In the genomic region with DNA sequence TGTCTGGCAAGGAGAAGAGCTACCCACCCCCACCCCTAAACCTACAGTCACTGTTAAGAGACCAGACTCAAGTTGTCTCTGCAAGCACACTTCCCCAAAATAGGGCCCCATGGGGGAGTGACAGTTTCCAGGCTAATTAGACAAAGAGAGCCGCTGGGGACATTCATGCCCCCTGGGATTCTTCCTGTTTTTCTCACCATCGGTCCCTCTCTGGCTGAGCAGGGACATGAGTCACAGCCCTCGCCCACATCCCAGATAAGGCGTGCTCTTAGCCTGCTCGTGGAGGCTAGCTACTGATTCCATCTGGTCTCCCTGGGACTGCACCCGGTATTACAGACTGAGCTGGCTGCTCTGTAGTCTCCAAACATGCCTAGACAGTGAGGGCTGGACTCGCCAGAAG, we compare ENCODE assay signal across 8 mouse cellular contexts. TPM values are rescaled to one million over a fixed set of nuclear protein-coding genes. Genes with fewer than 3 reads are reported as not detected.
DNase-seq lines count a peak whose midpoint lies in the region; ATAC-seq lines count a peak whose summit lies in the region.

No protein-coding gene starts in this region.

- H3K4me2 ChIP-seq in kidney, embryonic 14.5 days (replicated peaks; ENCODE audit: low read depth, low read length) = no peak overlapping the region
- no peak overlapping the region for H3K4me2 ChIP-seq in liver, embryonic 11.5 days
- H3K4me2 ChIP-seq in stomach, embryonic 16.5 days (ENCODE audit: low read depth, low read length) = no peak overlapping the region

- ATAC-seq in kidney, embryonic 14.5 days (ENCODE audit: low FRiP score, low TSS enrichment) = no peak; the same call in 1 of the 2 replicates
- peak; percentile 37; the same call in 1 of the 2 replicates for ATAC-seq in liver, embryonic 11.5 days (replicated peaks; ENCODE audit: low FRiP score)
- peak; percentile 38; the same call in 1 of the 2 replicates for ATAC-seq in stomach, embryonic 16.5 days (ENCODE audit: insufficient read depth, low FRiP score)

- 20% methylated on average over 7 of the region's 7 CpGs for WGBS in kidney, embryonic 14.5 days
- WGBS in liver, embryonic 11.5 days = 10% methylated on average over 7 of the region's 7 CpGs
- WGBS in stomach, embryonic 16.5 days = 24% methylated on average over 7 of the region's 7 CpGs

- H3K27me3 ChIP-seq in kidney, embryonic 14.5 days (ENCODE audit: control insufficient read depth, insufficient read depth, low read length) = no peaks in the 10 kb centered on the region
- no peaks in the 10 kb centered on the region for H3K27me3 ChIP-seq in liver, embryonic 11.5 days (replicated peaks; ENCODE audit: control insufficient read depth, insufficient read depth, low read length)
- no peaks in the 10 kb centered on the region for H3K27me3 ChIP-seq in stomach, embryonic 16.5 days (ENCODE audit: control insufficient read depth, insufficient read depth, low read length)

- intact Hi-C loops in gastrocnemius, postnatal 36 days (cut with DNase I) = no loop called here

- no peak overlapping the region for H3K27ac ChIP-seq in kidney, embryonic 14.5 days (ENCODE audit: low read depth, low read length)
- H3K27ac ChIP-seq in liver, embryonic 11.5 days (ENCODE audit: low read depth, low read length) = no peak overlapping the region
- H3K27ac ChIP-seq in stomach, embryonic 16.5 days (ENCODE audit: low read length) = peak overlapping the region; percentile 22; the same call in 1 of the 2 replicates

- H3K4me1 ChIP-seq in kidney, embryonic 14.5 days (ENCODE audit: control insufficient read depth, insufficient read depth, low read length) = 0 out of 2 replicates have a peak, but pooled peaks cover 3% of the 10 kb centered on the region
- 0 out of 2 replicates have a peak, but pooled peaks cover 4% of the 10 kb centered on the region for H3K4me1 ChIP-seq in liver, embryonic 11.5 days (replicated peaks; ENCODE audit: control insufficient read depth, insufficient read depth, low read length)
- H3K4me1 ChIP-seq in stomach, embryonic 16.5 days (ENCODE audit: control insufficient read depth, insufficient read depth, low read length) = no peaks in the 10 kb centered on the region; the same call in 1 of the 2 replicates

- H3K36me3 ChIP-seq in kidney, embryonic 14.5 days (ENCODE audit: control insufficient read depth, insufficient read depth, low read length) = peaks cover 6% of the 10 kb centered on the region; the same call in 1 of the 2 replicates
- peaks cover 4% of the 10 kb centered on the region; the same call in 1 of the 2 replicates for H3K36me3 ChIP-seq in liver, embryonic 11.5 days (ENCODE audit: control insufficient read depth, insufficient read depth, low read length)
- H3K36me3 ChIP-seq in stomach, embryonic 16.5 days (ENCODE audit: control insufficient read depth, insufficient read depth, low read length) = no peaks in the 10 kb centered on the region

- H3K9ac ChIP-seq in kidney, embryonic 14.5 days (ENCODE audit: low read depth, low read length) = peak overlapping the region; percentile 12; the same call in 1 of the 2 replicates
- no peak overlapping the region for H3K9ac ChIP-seq in liver, embryonic 11.5 days (ENCODE audit: low read depth, low read length)
- H3K9ac ChIP-seq in stomach, embryonic 16.5 days (ENCODE audit: low read length) = no peak overlapping the region

- H3K9me3 ChIP-seq in kidney, embryonic 14.5 days (ENCODE audit: control insufficient read depth, low read length) = no peaks in the 10 kb centered on the region
- no peaks in the 10 kb centered on the region for H3K9me3 ChIP-seq in liver, embryonic 11.5 days (ENCODE audit: control insufficient read depth, low read length)
- no peaks in the 10 kb centered on the region for H3K9me3 ChIP-seq in stomach, embryonic 16.5 days (replicated peaks; ENCODE audit: control insufficient read depth, low read length)

- no peak overlapping the region for H3K4me3 ChIP-seq in kidney, embryonic 14.5 days (ENCODE audit: low read length)
- H3K4me3 ChIP-seq in liver, embryonic 11.5 days (ENCODE audit: low read depth, low read length) = no peak overlapping the region
- no peak overlapping the region for H3K4me3 ChIP-seq in stomach, embryonic 16.5 days (replicated peaks; ENCODE audit: low read length)

- DNase-seq in kidney, postnatal 36 days = no peak
- peak; percentile 77 for DNase-seq in MN1 (ENCODE audit: low spot score)
- DNase-seq in heart, adult 9 months (ENCODE audit: low spot score in 2 of 2) = peak; percentile 71 to 77
- no peak for DNase-seq in liver, embryonic 11.5 days (ENCODE audit: low spot score)
- no peak for DNase-seq in gastrocnemius, postnatal 36 days
- DNase-seq in gastrocnemius, adult 18-20 months (ENCODE audit: low spot score) = no peak

RNA-seq across cellular contexts. Expression of a gene that starts 15.8 kb away (rescaled TPM):
- polyA plus RNA-seq in kidney, embryonic 14.5 days (2014; fragmentation: Nextera tagmentation; extraction: Ambion mirVana) = 17.6 and 29.9 TPM in 2 replicates
- 38.0 and 40.6 TPM in 2 replicates for polyA plus RNA-seq in liver, embryonic 11.5 days (2014; fragmentation: Nextera tagmentation; extraction: Ambion mirVana)
- polyA plus RNA-seq in stomach, embryonic 16.5 days (2015; fragmentation: Nextera tagmentation; extraction: Ambion mirVana) = 18.6 and 19.8 TPM in 2 replicates
- total RNA-seq in gastrocnemius, postnatal 36 days (2021) = 1 to 10 TPM in 1 of 2 experiments, under 1 TPM in 1; 0.82 to 1.4 TPM
- under 1 TPM; 0.82 to 0.85 TPM for total RNA-seq in gastrocnemius, adult 18-20 months (2021)

Comparison
In these comparisons a context has a peak if more than half of its experiments do, and no peak if none do; other contexts are left out.
1. DNase-seq: peak in MN1 (single experiment) and heart, adult 9 months (2 of 2); none in kidney, postnatal 36 days (0 of 2), liver, embryonic 11.5 days (single experiment), gastrocnemius, postnatal 36 days (0 of 2) and gastrocnemius, adult 18-20 months (single experiment).